Mouse (Mus musculus) common myeloid progenitor, adult 5-6 weeks (primary cell): ENCODE results near the gene Gm20696. TPM values are rescaled to one million over a fixed set of nuclear protein-coding genes. Genes with fewer than 3 reads are reported as not detected.

Experiments used
- ATAC-seq: replicated peaks from 2 replicates; pipeline ENCODE4 v1.8.0; 2016; ENCODE audit warnings: low read depth, mild to moderate bottlenecking, moderate TSS enrichment, inconsistent platforms; ENCODE audit not compliant: poor library complexity, severe bottlenecking
- total RNA-seq: library from RNA; stranded (forward); fragments of 200-1000, 187-1606 nt; gene quantifications from 2 replicates; pipeline ENCODE4 v1.2.3, GENCODE M21; 2017

The Gm20696 gene
- total RNA-seq, 1 experiment from 2014 or later: 4.0 TPM

DNA sequence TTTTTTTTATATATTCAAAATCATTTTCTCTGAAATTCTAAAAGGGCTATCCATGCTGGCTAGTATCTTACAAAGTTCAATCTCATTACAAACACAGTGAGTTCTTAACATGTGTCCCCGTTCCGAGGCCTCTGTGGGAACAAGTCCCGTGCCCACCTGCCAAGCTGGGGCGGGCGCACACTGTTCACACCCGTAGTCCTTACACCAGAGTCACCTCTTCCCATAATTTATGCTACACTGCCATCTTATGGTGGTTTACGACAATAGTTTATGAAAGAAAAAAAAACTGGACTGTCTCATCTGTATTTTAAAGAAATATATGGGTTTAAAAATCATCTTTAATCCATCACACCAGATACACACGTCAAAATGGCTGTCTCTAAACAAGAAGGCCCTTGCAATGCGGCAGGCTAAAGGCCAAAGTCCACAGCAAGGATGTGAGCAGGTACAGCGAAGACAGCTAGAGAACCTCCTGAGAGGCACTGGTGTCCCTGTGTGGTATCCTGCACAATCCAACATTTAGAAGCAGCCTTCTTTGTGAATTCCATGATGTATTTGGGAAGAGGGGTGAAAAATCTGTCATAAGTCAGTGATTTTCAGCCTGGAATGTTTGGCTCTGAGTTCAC is 66.3 kb downstream of the Gm20696 start:
- peak; percentile 94 for ATAC-seq

DNA sequence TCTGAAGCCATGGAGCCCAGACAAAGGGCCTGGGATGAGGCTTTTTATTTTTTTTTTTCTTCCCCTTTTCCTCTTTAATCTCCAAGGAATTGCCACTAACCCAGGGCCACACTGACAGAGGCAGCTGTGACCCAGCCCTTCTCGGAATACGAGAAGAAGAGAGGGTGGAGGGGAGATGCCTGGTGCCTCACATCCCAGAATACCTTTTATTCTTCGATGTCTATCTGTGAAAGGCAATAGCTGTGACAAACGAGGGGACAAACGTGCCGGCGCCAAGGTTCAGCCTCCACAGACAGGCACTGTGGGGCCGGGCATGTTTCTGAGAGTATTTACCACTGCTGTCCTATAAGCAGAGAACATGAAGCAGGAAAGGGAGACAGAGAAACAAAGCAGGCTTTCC is 66.9 kb downstream of the Gm20696 start:
- no peak for ATAC-seq

DNA sequence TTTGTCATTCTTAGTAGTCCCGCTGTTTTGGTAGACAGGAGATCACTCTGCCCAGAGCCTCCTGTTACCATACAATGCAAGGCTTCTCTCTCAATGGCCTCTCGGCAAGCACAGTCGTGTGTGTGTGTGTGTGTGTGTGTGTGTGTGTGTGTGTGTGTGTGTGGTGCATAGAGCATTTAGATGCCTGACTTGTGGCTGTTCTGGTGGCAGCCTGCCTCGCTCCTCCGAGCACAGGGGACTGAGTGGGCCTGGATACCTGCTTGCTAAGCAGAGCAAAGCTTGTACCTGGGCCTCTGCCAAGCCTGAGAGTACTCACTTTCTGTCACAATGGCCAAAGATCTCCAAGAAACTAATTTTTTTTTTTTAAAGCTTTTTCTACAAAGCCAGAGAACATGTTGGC is 67.4 kb downstream of the Gm20696 start:
- no peak for ATAC-seq

DNA sequence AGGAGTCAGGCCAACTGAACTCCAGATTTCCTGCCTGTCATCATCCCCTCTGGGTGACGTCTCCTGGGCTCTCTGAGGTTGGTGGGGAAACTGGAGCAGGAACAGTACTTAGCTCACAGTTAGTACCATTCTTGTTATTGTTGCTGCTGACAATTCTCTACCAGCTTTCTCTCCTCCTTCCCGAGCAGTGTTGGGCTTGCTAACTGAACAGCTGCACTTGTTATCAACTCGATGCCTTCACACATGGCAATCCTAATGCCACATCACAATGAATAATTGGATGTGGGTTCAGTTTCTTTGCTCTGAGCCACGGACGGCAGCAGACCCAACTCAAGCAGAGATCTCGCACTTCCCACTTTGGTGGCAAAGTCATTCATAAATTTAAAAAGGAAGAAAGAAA is 89.6 kb downstream of the Gm20696 start:
- ATAC-seq: no peak

DNA sequence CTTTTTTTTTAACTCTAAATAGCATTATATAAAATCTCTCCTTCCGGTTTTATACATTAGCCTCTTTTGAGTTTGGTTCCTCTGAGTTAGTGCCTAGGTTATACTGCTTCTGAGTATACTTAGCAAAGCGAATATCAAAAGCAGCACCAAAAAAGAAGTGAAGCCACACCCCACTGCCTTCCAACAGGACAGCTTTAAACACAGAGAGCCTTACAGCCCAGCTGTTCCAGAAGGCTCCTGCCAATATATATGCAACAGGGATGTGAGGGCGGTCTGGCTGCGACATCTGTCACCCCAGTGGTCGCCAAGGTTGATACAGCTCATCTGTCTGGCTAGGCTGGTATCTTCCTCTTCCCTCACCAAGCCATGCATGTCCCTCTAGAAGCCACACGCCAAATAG is 91.0 kb downstream of the Gm20696 start:
- ATAC-seq: no peak

DNA sequence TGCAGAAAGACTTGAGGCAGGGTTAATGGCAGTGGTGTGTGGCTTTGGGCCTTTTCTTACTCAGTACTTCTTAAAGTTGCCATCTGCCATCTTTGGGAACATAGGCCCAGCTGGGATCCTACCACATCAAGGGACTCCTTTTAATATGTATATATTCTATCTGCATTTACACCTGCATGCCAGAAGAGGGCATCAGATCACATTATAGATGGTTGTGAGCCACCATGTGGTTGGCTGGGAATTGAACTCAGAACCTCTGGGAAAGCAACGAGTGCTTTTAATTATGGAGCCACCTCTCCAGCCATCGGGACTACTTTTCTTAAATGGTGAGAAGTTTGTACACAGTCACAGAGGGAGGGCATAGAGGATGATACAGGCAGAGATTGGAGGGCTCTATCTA is 93.3 kb downstream of the Gm20696 start:
- no peak for ATAC-seq

DNA sequence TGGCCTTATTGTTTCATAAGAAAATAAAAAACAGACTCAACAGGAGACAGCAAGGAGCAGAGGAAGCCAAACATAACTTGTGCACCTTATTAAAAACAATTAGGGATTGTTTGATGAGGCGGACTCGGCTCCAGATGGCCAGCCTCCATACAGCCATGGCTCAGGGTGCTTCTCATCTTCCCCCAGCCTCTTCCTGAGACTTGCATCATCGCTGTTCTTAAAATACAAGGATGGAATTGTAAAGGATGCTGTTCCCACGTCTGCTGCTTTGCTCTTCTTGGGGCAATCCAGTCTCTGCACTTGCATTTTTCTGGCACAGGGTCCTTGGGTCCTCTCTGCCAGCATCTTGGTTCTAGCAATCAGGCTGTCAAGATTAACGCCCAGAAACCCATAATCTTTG is 94.5 kb downstream of the Gm20696 start:
- no peak for ATAC-seq

DNA sequence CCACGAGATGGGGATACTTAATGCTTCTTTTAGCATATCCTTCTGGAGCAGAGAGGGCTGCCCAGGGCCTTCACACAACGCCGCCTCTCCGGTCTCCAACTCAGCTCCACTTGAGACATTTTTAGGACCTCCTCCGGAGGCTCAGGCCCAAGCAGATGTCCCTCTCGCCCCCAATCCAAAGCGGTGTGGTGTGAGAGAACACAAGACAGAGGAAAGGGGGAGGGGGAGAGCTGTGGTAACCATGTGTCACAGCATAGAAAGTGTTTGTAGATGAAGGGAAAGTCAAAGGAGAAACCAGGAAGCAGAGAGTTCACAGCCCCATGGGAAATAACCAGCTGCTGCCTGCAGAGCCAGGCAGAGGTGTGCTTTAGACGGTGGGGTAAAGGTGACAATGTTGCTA is 99.7 kb downstream of the Gm20696 start:
- ATAC-seq: no peak

DNA sequence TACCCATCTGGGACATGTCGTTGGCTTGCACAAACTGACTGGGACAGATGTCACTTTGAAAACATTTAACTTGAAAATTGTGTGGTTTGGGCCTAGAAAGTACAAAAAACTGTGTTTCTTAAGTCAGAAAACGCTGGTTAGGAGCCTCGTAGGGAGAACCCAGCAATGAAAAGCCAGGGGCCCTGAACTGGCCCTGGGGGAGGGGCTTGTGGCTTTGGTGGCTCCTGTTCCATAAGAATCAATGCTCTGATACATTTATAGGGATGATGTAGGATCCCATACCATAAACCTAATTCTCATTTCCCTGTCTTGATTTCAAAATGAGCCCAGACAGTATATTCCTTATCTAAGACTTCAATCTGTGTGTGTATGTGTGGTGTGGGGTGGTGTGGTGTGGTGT is 101.8 kb downstream of the Gm20696 start:
- ATAC-seq: no peak

DNA sequence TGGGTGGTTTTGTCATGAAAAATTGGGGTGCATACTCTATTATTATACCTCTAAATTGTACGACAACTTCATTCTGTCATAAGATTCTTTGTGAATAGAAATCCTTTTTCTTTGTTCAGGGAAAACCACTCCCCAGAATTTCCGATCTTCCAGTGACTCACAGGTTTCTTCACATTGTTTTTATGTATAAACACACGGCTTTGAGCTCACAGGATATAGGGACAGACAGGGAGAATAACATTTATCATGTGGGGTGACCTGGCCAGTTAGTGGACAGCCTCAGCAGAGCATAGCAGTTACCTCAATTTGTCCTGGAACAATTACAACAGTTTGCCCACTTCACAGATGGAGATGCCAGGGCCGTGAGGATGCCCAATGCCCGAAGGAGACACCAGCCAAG is 109.6 kb downstream of the Gm20696 start:
- no peak for ATAC-seq

DNA sequence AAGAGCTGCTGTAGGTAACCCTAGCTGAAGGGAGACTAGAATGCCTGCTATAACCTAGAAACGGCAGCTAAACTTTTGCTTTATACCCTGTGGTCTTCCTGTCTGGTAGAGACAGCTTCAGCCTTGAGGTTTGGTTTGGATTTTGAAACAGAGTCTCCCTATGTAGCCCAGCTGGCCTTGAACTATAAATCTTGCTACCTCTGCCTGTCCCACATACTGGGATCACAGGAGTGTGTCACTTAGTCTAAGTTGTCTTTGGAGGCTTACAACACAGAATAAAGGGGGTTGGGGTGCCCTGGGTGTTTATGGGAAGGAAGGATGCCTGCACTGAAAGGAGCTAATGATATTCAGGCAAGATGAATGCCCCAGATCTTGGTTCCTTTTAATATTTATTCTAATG is 113.8 kb downstream of the Gm20696 start:
- ATAC-seq: no peak

DNA sequence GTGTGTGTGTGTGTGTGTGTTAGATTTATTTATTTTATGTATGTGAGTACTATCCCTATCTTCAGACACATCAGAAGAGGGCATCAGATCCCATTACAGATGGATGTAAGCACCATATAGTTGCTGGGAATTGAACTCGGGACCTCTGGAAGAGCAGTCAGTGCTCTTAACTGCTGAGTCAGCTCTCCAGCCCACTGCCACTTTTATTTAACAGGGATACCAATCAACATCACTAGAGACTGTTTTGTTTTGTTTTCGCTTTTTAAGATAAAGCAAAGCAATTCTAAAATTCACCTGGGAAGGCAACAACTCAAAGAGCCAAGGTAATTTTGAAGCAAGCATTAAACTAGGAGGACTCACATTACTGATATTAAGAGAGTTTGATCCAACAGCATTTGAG is 120.2 kb downstream of the Gm20696 start:
- ATAC-seq: no peak

DNA sequence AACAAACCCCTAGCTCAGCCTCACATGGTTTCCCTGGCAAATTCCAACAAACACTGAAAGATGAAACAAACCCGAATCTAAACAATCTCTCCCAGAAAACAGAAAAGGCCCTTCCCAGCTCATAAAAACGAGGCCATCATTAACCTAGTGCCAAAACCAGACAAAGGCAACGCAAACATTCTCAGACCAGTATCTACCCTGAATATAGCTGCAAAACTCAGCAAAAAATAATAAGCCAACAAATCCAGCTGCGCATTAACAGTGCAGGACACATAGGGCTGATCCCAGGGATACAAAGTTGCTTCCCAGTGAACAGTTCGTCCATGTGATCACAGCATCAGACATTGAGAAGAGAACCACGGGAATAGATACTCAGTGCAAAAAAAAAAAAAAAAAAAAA is 121.2 kb downstream of the Gm20696 start:
- ATAC-seq: no peak

DNA sequence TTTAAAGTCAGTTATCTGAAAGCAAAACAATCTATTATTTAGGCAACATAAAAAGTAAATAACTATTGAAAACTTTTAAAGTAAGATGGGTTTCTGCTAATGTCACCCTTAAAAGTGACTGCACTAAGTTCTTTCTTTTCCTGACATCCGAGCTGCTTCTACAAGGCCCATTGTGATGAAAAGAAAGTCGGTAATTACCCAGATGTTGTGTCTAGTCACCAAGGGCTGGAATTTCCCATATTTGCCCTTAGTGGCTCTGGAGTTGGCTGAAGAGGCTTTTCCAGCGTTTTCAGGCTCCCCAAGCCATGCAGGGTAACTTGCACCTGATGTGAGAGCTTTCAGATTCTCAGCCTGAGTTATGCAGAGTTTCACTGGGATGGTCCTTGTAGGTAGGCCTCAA is 125.5 kb downstream of the Gm20696 start:
- no peak for ATAC-seq

DNA sequence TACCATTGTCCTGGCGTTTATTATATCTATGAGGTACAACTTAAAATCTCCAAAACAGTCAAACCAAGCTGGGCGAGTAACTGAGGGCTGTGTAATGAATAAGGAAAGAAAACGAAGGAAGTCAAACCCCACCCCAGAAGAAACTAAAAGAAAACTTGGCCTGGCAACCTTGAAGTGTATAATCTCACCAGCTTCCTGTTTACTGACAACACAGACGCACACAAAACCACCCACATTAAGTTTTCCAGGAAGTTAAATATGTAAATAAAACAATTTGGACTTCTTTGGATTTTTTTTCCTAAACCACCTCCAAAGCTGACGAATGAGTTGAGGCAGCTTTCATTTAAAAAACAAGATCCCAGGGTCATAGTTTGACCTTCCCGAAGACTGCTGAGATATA is 125.9 kb downstream of the Gm20696 start:
- ATAC-seq: no peak

DNA sequence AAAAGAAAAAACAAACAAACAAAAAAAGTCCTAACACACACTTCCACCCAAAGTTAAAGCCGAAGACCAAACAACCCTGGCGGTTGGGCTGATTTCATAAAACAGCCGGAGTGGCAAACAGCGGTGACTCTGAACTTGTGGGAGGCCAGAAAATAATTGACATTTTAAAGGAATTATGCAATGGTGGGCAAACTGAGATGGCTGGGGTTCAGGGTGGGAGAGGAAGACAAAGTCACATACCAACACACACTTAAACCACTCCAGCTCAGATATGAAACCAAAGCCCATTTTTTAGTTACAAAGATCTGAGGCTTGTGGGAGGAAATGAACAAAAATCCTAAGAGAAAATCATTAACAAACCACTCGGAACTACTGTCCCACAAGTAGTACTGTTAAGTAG is 126.5 kb downstream of the Gm20696 start:
- ATAC-seq: no peak

DNA sequence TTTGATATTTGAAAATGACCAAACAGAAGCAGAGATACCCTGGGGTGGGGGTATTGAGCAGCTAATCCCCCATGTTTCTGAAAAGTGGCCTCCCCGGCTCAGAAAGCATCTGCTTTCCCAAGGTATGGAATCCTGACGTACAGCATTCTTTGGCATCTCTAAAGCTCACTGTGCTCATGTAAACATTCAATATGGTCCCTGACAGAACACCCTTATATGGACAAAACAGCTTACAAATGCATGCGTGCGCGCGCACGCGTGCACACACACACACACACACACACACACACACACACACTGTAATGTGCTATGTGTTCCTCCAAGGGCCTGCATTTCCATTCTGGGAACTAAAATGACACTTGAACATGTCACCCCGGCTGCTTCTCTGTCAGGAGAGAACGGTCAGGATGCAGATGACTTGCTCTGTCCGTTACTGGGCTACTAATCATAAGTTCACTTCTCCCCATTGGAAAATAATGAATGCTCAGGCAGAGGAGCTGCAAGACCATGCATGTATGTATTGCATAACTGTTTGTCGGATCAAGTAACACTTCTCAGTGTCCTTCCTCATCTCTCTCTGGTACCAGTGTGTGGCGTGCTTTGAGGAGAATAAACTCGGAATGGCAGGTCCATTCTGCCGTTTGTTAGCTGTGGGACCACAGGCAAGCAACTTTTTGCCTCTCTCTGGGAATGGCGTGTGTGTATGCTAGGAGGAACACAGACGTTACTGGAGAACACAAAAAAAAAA is 128.2 kb downstream of the Gm20696 start:
- ATAC-seq: no peak

DNA sequence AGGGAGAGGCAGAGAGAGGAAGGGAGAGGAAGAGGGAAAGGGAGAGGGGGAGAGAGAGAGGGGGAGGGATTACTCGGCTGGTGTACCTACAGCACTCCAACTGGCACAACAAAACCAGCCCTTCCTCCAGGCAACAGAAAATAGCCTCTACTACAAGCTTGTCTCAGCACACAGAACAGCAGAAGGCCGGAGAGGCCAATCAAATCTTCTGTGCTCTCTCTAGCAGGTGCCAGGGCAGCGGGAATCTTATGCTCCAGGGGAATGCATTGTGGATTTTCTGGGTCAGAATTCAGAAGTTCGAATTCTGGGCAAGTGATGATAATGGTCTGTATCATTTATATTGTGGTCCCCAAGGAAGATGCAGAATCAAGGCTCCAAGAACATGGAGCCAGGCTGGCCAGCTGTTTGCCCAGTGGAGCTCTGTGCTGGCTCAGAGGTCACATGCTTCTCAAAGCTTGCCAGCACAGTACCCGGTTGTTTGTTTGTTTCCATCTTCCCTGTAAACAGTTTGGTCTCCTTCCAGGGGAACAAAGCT is 132.3 kb downstream of the Gm20696 start:
- ATAC-seq: no peak

DNA sequence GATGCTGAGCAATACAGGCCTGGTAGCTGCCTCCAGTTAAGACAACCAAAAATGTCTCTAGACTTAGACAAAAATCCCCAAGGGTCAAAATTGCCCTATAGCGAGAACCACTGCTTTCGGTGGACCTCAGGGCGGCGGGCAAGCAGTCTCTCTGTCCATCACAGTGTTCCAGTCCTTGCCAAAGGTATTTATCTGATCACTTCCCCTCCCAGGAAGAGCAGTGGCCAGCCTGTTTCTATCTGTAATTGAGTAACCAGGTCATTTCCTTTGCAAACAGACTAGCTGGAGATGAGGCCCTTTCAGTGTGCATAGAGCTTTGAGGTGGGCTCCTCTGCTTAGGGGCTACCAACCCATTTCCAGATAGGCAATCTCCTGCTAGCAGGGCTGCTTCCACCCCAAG is 134.1 kb downstream of the Gm20696 start:
- ATAC-seq: no peak

DNA sequence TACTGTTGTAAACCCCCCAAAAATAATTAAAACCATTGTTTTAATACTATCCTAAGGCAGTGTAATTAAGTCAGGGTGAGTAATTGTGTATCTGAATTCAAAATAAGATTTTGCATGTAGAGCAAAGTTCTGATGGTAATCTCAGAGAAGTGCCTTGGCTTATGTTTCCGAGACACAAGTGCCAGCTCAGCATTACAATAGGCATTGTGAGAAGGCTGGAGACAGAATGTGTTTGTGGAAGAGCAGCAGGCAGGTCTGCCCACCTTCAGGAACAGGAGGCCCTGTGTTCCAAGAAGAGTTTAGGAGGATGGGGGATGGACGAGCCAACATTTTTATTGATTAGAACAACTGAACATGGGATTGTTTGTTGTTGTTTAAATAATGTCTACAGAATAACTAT is 137.6 kb downstream of the Gm20696 start:
- ATAC-seq: no peak

DNA sequence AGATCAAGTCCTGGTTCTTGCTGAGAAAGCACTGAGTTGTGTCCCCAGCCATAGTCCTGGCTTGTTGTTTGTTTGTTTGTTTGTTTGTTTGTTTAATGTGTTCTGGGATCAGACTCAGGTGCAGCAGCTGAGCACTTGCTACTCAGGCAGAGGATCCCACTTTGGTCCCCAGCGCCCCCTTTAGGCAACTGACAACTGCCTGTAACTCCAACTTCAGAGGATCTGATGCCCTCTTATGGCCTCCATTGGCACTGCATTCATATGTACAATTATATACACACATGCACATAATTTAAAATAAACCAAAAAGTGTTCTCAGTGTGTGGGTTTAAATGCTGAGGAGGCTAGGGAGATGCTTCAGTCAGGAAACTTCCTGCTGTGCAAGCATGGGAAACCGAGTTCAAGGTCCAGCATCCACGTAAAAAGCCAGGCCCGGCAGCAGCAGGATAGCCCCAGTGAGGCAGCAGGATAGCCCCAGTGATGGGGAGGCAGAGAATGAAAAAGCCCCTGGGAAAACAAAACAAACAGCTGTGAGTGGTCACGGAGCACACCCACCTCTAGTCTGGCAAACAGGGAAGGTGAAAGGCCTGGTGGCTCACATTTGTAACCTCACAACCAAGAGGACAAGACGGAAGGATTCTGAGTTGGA is 139.0 kb downstream of the Gm20696 start:
- ATAC-seq: no peak
